Mouse (Mus musculus): ENCODE results near the gene Itih2.

- TF ChIP-seq CTCF (IDR thresholded peaks at IDR 0.05; ENCODE audit: insufficient read depth, low read length): no peak
- TF ChIP-seq POLR2A (IDR thresholded peaks at IDR 0.05; ENCODE audit: borderline replicate concordance, extremely low read depth, low read depth, low read length): no peak
Measured at GRCm38 (mm10) chr2:10087256-10087850, 43.8 kb downstream of the Itih2 start.
